Mouse (Mus musculus) hindbrain, embryonic 13.5 days (tissue): ENCODE data around the gene Rsbn1l. TPM values are rescaled to one million over a fixed set of nuclear protein-coding genes. Genes with fewer than 3 reads are reported as not detected.
"Not testable (repeated sequence)": the region's sequence is repeated elsewhere in the genome, so short reads cannot be mapped to it uniquely, and the experiment has no call there.

Experiments
- ATAC-seq: fragments of 200-750 bp; cut with Nextera tagmentation; 2 replicates; pipeline ENCODE4 v1.8.0; 2017; ENCODE audit warnings: moderate TSS enrichment; ENCODE audit not compliant: low FRiP score
- H3K27ac ChIP-seq: fragments of 300-500 bp; sonication (generic); 2 replicates; pipeline ENCODE4 v1.5.1; 2015; ENCODE audit warnings: inconsistent platforms, mild to moderate bottlenecking, moderate library complexity
- H3K27me3 ChIP-seq: fragments of 300-500 bp; sonication (generic); 2 replicates; pipeline ENCODE4 v1.6.1; 2015; ENCODE audit warnings: mild to moderate bottlenecking, inconsistent platforms
- H3K36me3 ChIP-seq: fragments of 300-500 bp; sonication (generic); 2 replicates; pipeline ENCODE4 v1.6.1; 2015; ENCODE audit warnings: mild to moderate bottlenecking, inconsistent platforms
- H3K4me1 ChIP-seq: fragments of 300-500 bp; sonication (generic); replicated peaks from 2 replicates; pipeline ENCODE4 v1.6.1; 2015; ENCODE audit warnings: inconsistent platforms
- H3K4me2 ChIP-seq: fragments of 300-500 bp; sonication (generic); 2 replicates; pipeline ENCODE4 v1.6.1; 2015; ENCODE audit warnings: inconsistent platforms, mild to moderate bottlenecking, moderate library complexity
- H3K4me3 ChIP-seq: fragments of 300-500 bp; sonication (generic); 2 replicates; pipeline ENCODE4 v1.5.1; 2015; ENCODE audit warnings: mild to moderate bottlenecking, inconsistent platforms
- H3K9ac ChIP-seq: fragments of 300-500 bp; sonication (generic); 2 replicates; pipeline ENCODE4 v1.6.1; 2015; ENCODE audit warnings: mild to moderate bottlenecking, inconsistent platforms
- H3K9me3 ChIP-seq: fragments of 300-500 bp; sonication (generic); 2 replicates; pipeline ENCODE4 v1.6.1; 2016; ENCODE audit warnings: inconsistent platforms
- WGBS: fragments of 180-500 bp; shearing (Covaris S2); methylation state at CpG from one replicate; pipeline ENCODE4 v1.1.7; 2015; 5-methylcytosine and 5-hydroxymethylcytosine counted together
- polyA plus RNA-seq: library from polyadenylated mRNA; unstranded; fragments of >200 nt; fragmentation: Nextera tagmentation; extraction: Ambion mirVana; gene quantifications from 2 replicates; pipeline ENCODE4 v1.2.1, GENCODE M21; 2015

Rsbn1l gene
- polyA plus RNA-seq, 1 experiment from 2014 or later = 4.8 TPM

- no peak overlapping the region for H3K27ac ChIP-seq
These were observed 11.0 kb downstream of the Rsbn1l start for GRCm38 (mm10) chr5:20944961-20945748.

GRCm38 (mm10) chr5:20943791-20944190 lies 12.4 kb downstream of the Rsbn1l start:
- not testable (repeated sequence) for H3K27me3 ChIP-seq, H3K4me3 ChIP-seq, H3K27ac ChIP-seq, H3K4me2 ChIP-seq, H3K9me3 ChIP-seq, H3K9ac ChIP-seq, H3K36me3 ChIP-seq, ATAC-seq
- H3K4me1 ChIP-seq = peaks cover 15% of the 10 kb centered on the region
- WGBS = 91% methylated on average over 4 of the region's 4 CpGs

More at GRCm38 (mm10) chr5:20944961-20945748, 11.0 kb downstream of the Rsbn1l start:
- Histone ChIP-seq H3K27me3 (no peaks in the 10 kb centered on the region), H3K4me1 (peaks cover 17% of the 10 kb centered on the region), H3K9ac (no peak overlapping the region), H3K9me3 (no peaks in the 10 kb centered on the region), H3K4me3 (no peak overlapping the region), H3K36me3 (no peaks in the 10 kb centered on the region), H3K4me2 (no peak overlapping the region; the same call in 1 of the 2 replicates)
- no peak for ATAC-seq
- WGBS = 83% methylated on average over 13 of the region's 13 CpGs

GRCm38 (mm10) chr5:20942523-20942922 lies 13.7 kb downstream of the Rsbn1l start:
- no peak for ATAC-seq
- Histone ChIP-seq H3K27ac (no peak overlapping the region), H3K36me3 (no peaks in the 10 kb centered on the region), H3K4me2 (no peak overlapping the region), H3K9ac (no peak overlapping the region), H3K4me1 (peaks cover 19% of the 10 kb centered on the region), H3K4me3 (no peak overlapping the region), H3K27me3 (no peaks in the 10 kb centered on the region), H3K9me3 (no peaks in the 10 kb centered on the region)
- 86% methylated on average over 3 of the region's 3 CpGs for WGBS

DNA sequence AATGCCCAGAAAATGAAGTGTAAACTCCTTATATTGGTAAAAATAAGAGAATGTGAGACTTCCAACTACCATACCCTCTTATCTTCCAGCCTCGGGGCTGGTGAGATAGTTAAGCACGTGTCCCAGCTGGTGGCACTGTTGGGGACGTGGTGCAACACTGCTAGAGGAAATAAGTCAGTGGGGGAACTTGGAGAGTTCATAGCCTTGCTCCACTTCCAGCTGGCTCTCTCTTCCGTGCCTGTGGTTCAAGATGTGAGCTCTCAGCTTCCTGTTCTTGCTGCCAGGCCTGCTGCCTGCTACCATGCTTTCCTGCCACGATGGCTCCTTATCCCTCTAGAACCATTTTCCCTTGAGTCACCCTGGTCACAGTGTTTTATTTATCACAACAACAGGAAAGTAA lies 15.0 kb downstream of the Rsbn1l start:
- ATAC-seq = no peak
- H3K9ac ChIP-seq = no peak overlapping the region
- no peak overlapping the region for H3K4me2 ChIP-seq
- H3K27me3 ChIP-seq = no peaks in the 10 kb centered on the region
- WGBS = 51% methylated on average over 5 of the region's 5 CpGs
- H3K4me3 ChIP-seq = no peak overlapping the region
- H3K9me3 ChIP-seq = no peaks in the 10 kb centered on the region
- peaks cover 20% of the 10 kb centered on the region for H3K4me1 ChIP-seq
- H3K27ac ChIP-seq = no peak overlapping the region
- H3K36me3 ChIP-seq = no peaks in the 10 kb centered on the region

DNA sequence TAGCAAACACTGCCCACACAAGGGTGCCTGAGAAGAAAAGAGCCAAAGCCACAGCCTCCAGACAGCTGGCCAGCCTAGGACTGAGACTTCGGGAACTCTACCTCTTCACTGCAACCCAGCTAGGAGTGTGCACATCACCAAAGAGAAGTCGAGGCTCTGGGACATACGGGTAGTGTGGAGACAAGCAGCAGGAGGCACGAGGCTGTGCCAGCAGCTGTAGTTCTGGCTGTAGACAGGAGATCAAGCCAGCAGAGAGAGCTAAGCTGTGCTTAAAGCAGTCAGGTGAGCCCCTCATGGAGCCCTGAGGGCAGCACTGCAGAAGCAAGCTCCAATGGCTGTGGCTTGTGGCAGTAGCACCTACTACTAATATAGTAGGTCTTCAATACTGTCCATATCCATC lies 15.5 kb downstream of the Rsbn1l start:
- no peaks in the 10 kb centered on the region for H3K36me3 ChIP-seq
- 69% methylated on average over 4 of the region's 4 CpGs for WGBS

DNA sequence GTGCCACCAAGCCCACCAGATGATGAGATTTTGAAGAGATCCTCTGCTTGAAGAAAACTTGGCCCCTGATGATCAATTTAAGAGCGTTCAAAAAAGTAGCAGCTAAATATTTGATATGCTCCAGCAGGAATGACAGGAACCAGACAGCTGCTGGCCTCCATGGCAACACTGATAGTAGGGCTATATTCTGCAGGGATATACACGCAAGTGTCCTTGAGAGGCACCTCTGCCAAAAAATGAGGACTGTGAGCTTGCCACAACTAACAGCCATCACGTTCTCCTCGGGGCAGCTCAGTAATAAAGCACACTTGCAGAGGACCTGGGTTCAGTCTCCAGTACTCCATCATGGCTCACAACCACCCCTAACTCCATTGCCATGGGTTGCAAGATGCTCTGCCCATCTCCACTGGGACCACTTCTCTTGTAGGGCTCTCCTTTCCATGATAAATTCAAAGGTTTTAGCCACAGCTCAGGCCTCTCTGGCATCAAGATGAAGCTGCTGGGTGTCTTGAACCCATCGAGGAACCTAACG lies 16.1 kb downstream of the Rsbn1l start:
- Histone ChIP-seq H3K4me1 (peaks cover 28% of the 10 kb centered on the region), H3K9ac (no peak overlapping the region), H3K9me3 (no peaks in the 10 kb centered on the region), H3K27me3 (no peaks in the 10 kb centered on the region), H3K4me3 (no peak overlapping the region), H3K36me3 (no peaks in the 10 kb centered on the region), H3K27ac (no peak overlapping the region), H3K4me2 (no peak overlapping the region)
- no peak for ATAC-seq
- 95% methylated on average over 6 of the region's 6 CpGs for WGBS

More for the DNA sequence above, 15.5 kb downstream of the Rsbn1l start:
- Histone ChIP-seq H3K4me2 (no peak overlapping the region), H3K4me1 (peaks cover 25% of the 10 kb centered on the region), H3K27me3 (no peaks in the 10 kb centered on the region), H3K27ac (no peak overlapping the region), H3K9ac (no peak overlapping the region), H3K4me3 (no peak overlapping the region), H3K9me3 (no peaks in the 10 kb centered on the region)
- ATAC-seq = no peak

DNA sequence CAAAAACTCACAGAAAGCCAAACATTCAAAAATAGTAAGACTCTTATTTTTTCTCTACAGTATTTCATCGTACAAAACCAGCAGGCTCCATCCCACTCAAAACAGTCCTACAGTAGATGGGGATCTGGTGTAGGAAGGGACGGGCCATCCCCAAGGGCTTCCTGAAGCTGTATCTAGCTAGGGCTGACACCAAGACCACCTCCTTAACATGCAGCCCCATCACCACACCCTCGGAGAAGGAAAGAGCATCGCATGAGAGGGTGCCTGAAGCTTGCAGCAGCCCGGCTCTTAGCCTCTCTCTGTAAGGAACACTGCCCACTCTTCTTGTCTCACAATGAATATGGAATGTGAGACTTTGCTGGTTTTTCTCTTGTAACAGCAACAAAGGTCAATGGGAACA lies 17.7 kb downstream of the Rsbn1l start:
- H3K4me2 ChIP-seq = no peak overlapping the region
- H3K9me3 ChIP-seq = no peaks in the 10 kb centered on the region
- 72% methylated on average over 5 of the region's 5 CpGs for WGBS
- H3K4me1 ChIP-seq = peaks cover 25% of the 10 kb centered on the region
- no peaks in the 10 kb centered on the region for H3K27me3 ChIP-seq
- H3K27ac ChIP-seq = no peak overlapping the region
- H3K36me3 ChIP-seq = no peaks in the 10 kb centered on the region
- ATAC-seq = no peak
- H3K9ac ChIP-seq = no peak overlapping the region
- H3K4me3 ChIP-seq = no peak overlapping the region

GRCm38 (mm10) chr5:20935934-20936333 lies 20.3 kb downstream of the Rsbn1l start:
- no peak for ATAC-seq
- H3K27me3 ChIP-seq = no peaks in the 10 kb centered on the region
- no peaks in the 10 kb centered on the region for H3K9me3 ChIP-seq
- WGBS = 79% methylated on average over 5 of the region's 5 CpGs
- no peak overlapping the region for H3K4me3 ChIP-seq
- H3K4me2 ChIP-seq = no peak overlapping the region
- H3K4me1 ChIP-seq = peaks cover 25% of the 10 kb centered on the region
- H3K9ac ChIP-seq = no peak overlapping the region
- no peaks in the 10 kb centered on the region for H3K36me3 ChIP-seq
- H3K27ac ChIP-seq = no peak overlapping the region

GRCm38 (mm10) chr5:20932585-20932984 lies 23.6 kb downstream of the Rsbn1l start:
- H3K4me2 ChIP-seq = no peak overlapping the region
- no peak overlapping the region for H3K9ac ChIP-seq
- H3K36me3 ChIP-seq = no peaks in the 10 kb centered on the region
- no peaks in the 10 kb centered on the region for H3K27me3 ChIP-seq
- ATAC-seq = no peak
- no peak overlapping the region for H3K4me3 ChIP-seq
- no peak overlapping the region for H3K27ac ChIP-seq
- no peaks in the 10 kb centered on the region for H3K9me3 ChIP-seq
- peaks cover 18% of the 10 kb centered on the region for H3K4me1 ChIP-seq
- 96% methylated on average over 3 of the region's 3 CpGs for WGBS

DNA sequence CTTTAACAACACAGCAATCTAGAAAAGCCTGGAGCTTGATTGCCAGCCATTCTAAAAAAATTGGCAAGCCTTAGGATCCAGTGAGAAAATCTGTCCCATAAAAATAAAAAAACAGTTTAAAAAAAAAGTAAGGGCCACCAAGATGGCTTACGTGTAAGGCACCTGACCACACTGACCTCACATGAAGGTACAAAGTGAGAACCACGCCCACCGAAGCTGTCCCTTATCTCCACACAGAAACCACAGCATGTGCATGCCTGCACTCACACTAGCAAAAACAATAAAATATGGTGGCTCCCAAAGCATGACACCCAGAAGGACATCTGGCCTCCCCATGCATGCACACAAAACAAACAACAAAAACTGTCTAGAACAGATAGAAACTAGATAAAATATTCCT lies 24.9 kb downstream of the Rsbn1l start:
- no peak overlapping the region for H3K4me2 ChIP-seq
- H3K27ac ChIP-seq = no peak overlapping the region
- no peak overlapping the region for H3K9ac ChIP-seq
- H3K9me3 ChIP-seq = no peaks in the 10 kb centered on the region
- H3K36me3 ChIP-seq = no peaks in the 10 kb centered on the region
- 93% methylated on average over 3 of the region's 3 CpGs for WGBS
- no peak overlapping the region for H3K4me3 ChIP-seq
- ATAC-seq = no peak
- H3K4me1 ChIP-seq = peaks cover 17% of the 10 kb centered on the region
- H3K27me3 ChIP-seq = no peaks in the 10 kb centered on the region

DNA sequence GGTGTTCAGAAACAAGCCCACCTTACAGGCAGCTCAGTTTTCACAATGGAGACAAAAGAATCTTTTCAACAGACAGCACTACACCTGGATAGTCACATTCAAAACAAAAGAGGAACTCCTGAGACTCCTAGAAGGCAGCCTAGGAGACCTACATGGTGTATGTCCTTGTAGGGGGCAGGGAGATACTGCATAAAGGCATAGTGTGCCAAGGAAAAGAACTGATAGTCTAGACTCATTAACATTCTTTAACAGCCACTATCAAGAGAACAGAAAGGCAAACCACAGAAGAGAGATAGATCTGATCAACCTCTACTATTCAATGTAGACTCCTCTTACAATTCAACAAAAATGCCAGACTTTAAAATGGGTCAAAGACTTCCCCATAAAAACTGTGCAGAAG lies 25.8 kb downstream of the Rsbn1l start:
- Histone ChIP-seq H3K27ac (no peak overlapping the region), H3K27me3 (no peaks in the 10 kb centered on the region), H3K4me3 (no peak overlapping the region), H3K9ac (no peak overlapping the region), H3K9me3 (no peaks in the 10 kb centered on the region), H3K4me1 (peaks cover 9% of the 10 kb centered on the region; the same call in 1 of the 2 replicates), H3K36me3 (no peaks in the 10 kb centered on the region), H3K4me2 (no peak overlapping the region)
- no peak for ATAC-seq

GRCm38 (mm10) chr5:20929669-20930151 lies 26.5 kb downstream of the Rsbn1l start:
- Histone ChIP-seq H3K4me1 (peaks cover 7% of the 10 kb centered on the region; the same call in 1 of the 2 replicates), H3K4me2 (no peak overlapping the region), H3K36me3 (no peaks in the 10 kb centered on the region), H3K4me3 (no peak overlapping the region), H3K27me3 (no peaks in the 10 kb centered on the region), H3K27ac (no peak overlapping the region), H3K9ac (no peak overlapping the region), H3K9me3 (no peaks in the 10 kb centered on the region)
- 86% methylated on average over 6 of the region's 6 CpGs for WGBS
- ATAC-seq = no peak

DNA sequence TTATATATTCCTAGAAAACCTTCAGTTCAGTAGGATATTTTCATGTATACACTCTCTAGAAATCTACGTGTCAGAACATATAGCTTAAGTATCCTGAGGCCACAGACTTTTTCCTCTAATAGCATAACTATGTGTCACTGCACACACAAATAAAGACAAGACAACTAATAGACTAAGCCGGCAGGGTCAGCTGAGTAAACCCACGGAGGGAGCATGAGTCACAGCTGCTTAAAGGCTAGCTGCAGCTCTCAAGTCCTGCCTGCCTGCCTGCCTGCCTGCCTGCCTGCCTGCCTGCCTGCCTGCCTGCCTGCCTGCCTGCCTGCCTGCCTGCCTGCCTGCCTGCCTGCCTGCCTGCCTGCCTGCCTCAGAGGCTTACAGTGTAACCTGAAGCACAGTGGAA lies 30.7 kb downstream of the Rsbn1l start:
- 88% methylated on average over 3 of the region's 3 CpGs for WGBS
- H3K9me3 ChIP-seq = no peaks in the 10 kb centered on the region
- no peak for ATAC-seq
- no peak overlapping the region for H3K9ac ChIP-seq
- no peak overlapping the region for H3K4me2 ChIP-seq
- H3K27ac ChIP-seq = no peak overlapping the region
- peaks cover 2% of the 10 kb centered on the region; the same call in 1 of the 2 replicates for H3K4me1 ChIP-seq
- no peaks in the 10 kb centered on the region for H3K27me3 ChIP-seq
- H3K4me3 ChIP-seq = no peak overlapping the region
- H3K36me3 ChIP-seq = no peaks in the 10 kb centered on the region
